Mouse (Mus musculus): ENCODE measurements around the gene Cep128. TPM values are rescaled to one million over a fixed set of nuclear protein-coding genes. Genes with fewer than 3 reads are reported as not detected.
A peak's percentile ranks its signal among the peaks of the same experiment; 100 is the strongest.
"Not testable (repeated sequence)": the region's sequence is repeated elsewhere in the genome, so short reads cannot be mapped to it uniquely, and the experiment has no call there.

The Cep128 gene
- total RNA-seq (2015): 66.2 and 74.5 TPM in 2 replicates
- total RNA-seq (2017): 86.2 and 96.9 TPM in 2 replicates

- ATAC-seq (replicated peaks; ENCODE audit: poor library complexity): peak; percentile 92
Observed at GRCm38 (mm10) chr12:91384281-91385017, at the start of gene Cep128, which contains the start of gene Tshr. Cep128 (minus strand) TSS chr12:91384409. Tshr (plus strand) TSS chr12:91384563.

GRCm38 (mm10) chr12:91427129-91427528 is 42.9 kb upstream of the Cep128 start:
- ATAC-seq (replicated peaks; ENCODE audit: poor library complexity): no peak

- no peak for ATAC-seq (replicated peaks; ENCODE audit: poor library complexity)
Observed at GRCm38 (mm10) chr12:91426499-91426898, 42.3 kb upstream of the Cep128 start.

DNA sequence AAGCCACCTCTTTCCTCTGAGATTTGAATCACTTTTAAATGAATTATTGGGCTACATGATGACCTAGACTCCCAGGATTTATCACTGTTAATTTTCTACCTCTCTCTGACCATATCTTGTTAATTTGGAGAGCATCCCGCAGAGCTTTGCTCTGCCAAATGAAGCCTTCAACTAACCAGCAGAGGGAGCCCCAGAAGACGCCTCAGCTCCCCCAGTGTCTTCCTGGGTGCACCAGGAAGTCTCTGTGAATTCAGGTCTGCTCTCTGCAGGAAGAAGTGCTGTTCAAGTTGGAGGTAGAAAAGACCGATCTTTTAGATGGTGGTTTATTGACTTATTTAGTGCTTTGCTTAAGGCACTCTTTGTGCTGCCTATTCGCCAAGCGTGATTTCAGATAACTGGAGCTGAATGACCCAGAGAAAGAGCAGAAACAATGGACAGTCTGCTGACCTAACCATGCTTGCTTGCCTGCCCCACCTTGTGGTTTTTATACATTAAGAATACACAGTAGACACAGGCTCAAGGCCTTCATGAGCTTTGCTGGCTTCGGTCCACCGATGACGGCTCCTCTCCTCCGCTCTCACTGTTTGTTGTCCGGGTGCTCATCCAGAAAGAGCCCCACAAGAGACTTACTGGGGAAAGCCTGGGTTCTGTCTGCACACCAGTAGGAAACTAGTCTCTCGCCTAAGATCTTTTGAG is 39.1 kb upstream of the Cep128 start:
- ATAC-seq (replicated peaks; ENCODE audit: poor library complexity): peak; percentile 93

- ATAC-seq (replicated peaks; ENCODE audit: poor library complexity): no peak
Observed at GRCm38 (mm10) chr12:91421272-91421671, 37.1 kb upstream of the Cep128 start.

GRCm38 (mm10) chr12:91418791-91419190 is 34.6 kb upstream of the Cep128 start:
- peak; percentile 86 for ATAC-seq (replicated peaks; ENCODE audit: poor library complexity)

GRCm38 (mm10) chr12:91416828-91417227 is 32.6 kb upstream of the Cep128 start:
- no peak for ATAC-seq (replicated peaks; ENCODE audit: poor library complexity)

GRCm38 (mm10) chr12:91415112-91415511 is 30.9 kb upstream of the Cep128 start:
- ATAC-seq (replicated peaks; ENCODE audit: poor library complexity): no peak

DNA sequence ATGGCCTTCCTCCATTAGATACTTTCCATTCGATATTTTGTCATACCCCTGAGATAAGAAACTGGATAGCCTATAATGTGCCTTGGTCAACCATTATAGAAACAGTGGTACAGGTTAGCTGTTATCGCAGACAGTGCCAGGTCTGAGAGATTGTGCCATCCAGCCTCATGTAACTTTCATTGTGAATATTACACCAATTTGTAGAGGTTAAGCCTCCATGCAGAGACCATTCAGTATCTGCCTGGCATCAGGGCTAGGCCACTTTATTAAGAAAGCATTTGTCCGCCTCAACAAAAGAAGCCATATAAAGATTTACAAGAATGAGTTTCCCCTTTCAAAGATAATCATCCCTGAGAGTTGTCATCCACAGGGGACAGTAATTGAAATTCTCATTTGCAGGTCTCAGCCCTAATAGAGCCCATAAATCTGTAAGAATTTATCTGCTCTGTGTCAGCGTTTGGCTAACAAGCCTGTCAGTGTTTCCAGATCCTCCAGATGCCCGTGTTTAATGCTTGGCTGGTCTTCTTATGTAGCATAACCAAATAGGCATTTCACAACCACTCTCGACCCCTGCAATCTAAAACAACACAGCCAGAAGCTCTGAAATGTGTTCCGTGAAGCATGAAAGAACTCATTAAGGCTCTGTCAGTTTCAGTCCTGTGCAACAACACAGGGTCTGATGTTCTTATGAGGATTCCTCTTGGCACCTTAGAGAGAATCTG is 28.4 kb upstream of the Cep128 start:
- no peak for ATAC-seq (replicated peaks; ENCODE audit: poor library complexity)

GRCm38 (mm10) chr12:91410306-91410705 is 26.1 kb upstream of the Cep128 start:
- 0 out of 2 replicates have a peak, but pooled peaks have one; percentile 42 for ATAC-seq (replicated peaks; ENCODE audit: poor library complexity)

GRCm38 (mm10) chr12:91401049-91401352 is 16.8 kb upstream of the Cep128 start:
- ATAC-seq (replicated peaks; ENCODE audit: poor library complexity): no peak

DNA sequence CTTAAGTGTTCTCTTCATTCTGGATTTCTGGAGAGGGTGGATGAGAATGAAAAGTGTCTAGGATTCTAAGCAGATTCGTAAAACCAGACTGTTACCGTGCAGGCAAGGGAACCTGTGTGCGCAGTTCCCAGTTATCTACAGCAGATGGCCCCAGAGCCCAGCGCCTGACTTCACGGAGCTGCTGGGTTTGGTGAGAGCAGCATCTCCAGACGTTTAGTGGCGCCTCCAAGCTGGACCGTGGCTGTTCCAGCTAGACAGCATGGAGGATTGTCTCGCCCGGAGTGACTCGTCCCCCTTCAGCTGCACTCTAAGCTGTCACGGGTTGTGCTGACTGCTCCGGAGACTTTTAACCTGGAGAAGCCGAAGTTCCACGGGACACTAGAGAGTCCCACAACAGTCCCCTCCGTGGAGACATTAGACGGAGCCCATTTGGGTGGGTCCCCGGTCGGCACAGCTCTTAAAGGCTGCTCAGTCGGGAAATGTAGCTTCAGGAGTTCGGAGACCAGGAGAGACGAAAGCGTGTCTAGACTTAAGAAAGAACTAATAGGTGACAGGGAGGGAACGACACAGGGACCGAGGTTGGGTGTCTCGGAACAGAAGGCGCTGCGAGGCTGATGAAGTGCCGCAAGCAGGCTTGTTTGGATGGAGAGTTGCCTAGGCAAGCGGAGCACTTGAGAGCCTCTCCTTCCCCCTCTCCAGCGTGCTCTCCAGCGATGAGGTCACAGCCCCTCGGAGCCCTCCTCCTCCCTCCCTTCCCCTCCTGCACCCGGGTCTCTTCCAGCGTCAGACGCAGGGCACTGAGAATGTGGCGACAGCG is 16.2 kb upstream of the Cep128 start:
- peak; percentile 94 for ATAC-seq (replicated peaks; ENCODE audit: poor library complexity)

GRCm38 (mm10) chr12:91383516-91384264 is 519 bp downstream of the Cep128 start:
- ATAC-seq (replicated peaks; ENCODE audit: poor library complexity): peak; percentile 59

GRCm38 (mm10) chr12:91369173-91369572 is 15.0 kb downstream of the Cep128 start:
- ATAC-seq (replicated peaks; ENCODE audit: poor library complexity): peak; percentile 80

DNA sequence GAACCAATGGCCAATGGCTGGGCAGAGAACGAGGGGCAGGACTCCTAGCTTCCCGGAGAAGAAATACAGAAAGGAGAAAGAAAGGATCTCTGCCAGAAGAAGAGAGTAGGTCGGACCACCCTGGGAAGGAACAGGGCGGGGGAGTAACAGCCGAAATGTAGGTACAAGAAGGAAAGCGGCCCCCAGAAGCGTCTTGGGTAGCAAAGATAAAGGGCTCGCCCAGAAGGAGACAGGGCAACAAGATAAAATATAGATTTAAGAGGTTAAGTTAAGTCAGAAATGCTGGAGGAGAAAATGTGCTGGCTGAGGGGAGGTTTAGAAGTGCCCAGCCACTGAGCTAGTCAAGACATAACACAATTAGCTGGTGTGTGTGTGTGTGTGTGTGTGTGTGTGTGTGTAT is 30.4 kb downstream of the Cep128 start:
- peak; percentile 69 for ATAC-seq (replicated peaks; ENCODE audit: poor library complexity)

GRCm38 (mm10) chr12:91338656-91339055 is 45.6 kb downstream of the Cep128 start:
- not testable (repeated sequence) for ATAC-seq (replicated peaks; ENCODE audit: poor library complexity)

- peak; percentile 90 for ATAC-seq (replicated peaks; ENCODE audit: poor library complexity)
Observed at GRCm38 (mm10) chr12:91327527-91327926, 56.7 kb downstream of the Cep128 start.

GRCm38 (mm10) chr12:91326104-91326503 is 58.1 kb downstream of the Cep128 start:
- ATAC-seq (replicated peaks; ENCODE audit: poor library complexity): peak; percentile 74

GRCm38 (mm10) chr12:91315026-91315425 is 69.2 kb downstream of the Cep128 start:
- ATAC-seq (replicated peaks; ENCODE audit: poor library complexity): no peak

GRCm38 (mm10) chr12:91313974-91314587 is 70.1 kb downstream of the Cep128 start:
- peak; percentile 87 for ATAC-seq (replicated peaks; ENCODE audit: poor library complexity)
